Mouse (Mus musculus) liver, postnatal 0 days (tissue): ENCODE results near the gene Hdac6. TPM values are rescaled to one million over a fixed set of nuclear protein-coding genes. Genes with fewer than 3 reads are reported as not detected.
"Not testable (repeated sequence)": the region's sequence is repeated elsewhere in the genome, so short reads cannot be mapped to it uniquely, and the experiment has no call there.

Experiments used
- ATAC-seq: fragments of 200-750 bp; cut with Nextera tagmentation; 2 replicates; pipeline ENCODE4 v1.8.0; 2017; ENCODE audit warnings: mild to moderate bottlenecking, moderate library complexity
- DNase-seq: peaks from one replicate; pipeline ENCODE4 v3.0.0-alpha.2; 2016
- H3K27ac ChIP-seq: fragments of 300-500 bp; sonication (generic); 2 replicates; pipeline ENCODE4 v1.5.1; 2014; ENCODE audit warnings: antibody characterized with exemption, moderate library complexity, mild to moderate bottlenecking, low read depth
- H3K27me3 ChIP-seq: fragments of 300-500 bp; sonication (generic); 2 replicates; pipeline ENCODE4 v1.6.1; 2014; ENCODE audit warnings: low read length, control low read depth, mixed read lengths; ENCODE audit not compliant: insufficient read depth
- H3K36me3 ChIP-seq: fragments of 300-500 bp; sonication (generic); replicated peaks from 2 replicates; pipeline ENCODE4 v1.6.1; 2014; ENCODE audit warnings: mild to moderate bottlenecking, control low read depth, low read length, moderate library complexity, mixed read lengths; ENCODE audit not compliant: insufficient read depth
- H3K4me1 ChIP-seq: fragments of 300-500 bp; sonication (generic); 2 replicates; pipeline ENCODE4 v1.6.1; 2014; ENCODE audit warnings: antibody characterized with exemption, mild to moderate bottlenecking, control low read depth; ENCODE audit not compliant: insufficient read depth
- H3K4me2 ChIP-seq: fragments of 300-500 bp; sonication (generic); 2 replicates; pipeline ENCODE4 v1.6.1; 2014; ENCODE audit warnings: low read depth, mild to moderate bottlenecking, low read length, moderate library complexity, mixed read lengths
- H3K4me3 ChIP-seq: fragments of 300-500 bp; sonication (generic); 2 replicates; pipeline ENCODE4 v1.5.1; 2014; ENCODE audit warnings: low read depth, low read length
- H3K9ac ChIP-seq: fragments of 300-500 bp; sonication (generic); replicated peaks from 2 replicates; pipeline ENCODE4 v1.6.1; 2014; ENCODE audit warnings: mild to moderate bottlenecking, moderate library complexity
- H3K9me3 ChIP-seq: fragments of 300-500 bp; sonication (generic); 2 replicates; pipeline ENCODE4 v1.6.1; 2016; ENCODE audit warnings: mild to moderate bottlenecking, control low read depth, low read length, mixed read lengths
- CTCF ChIP-seq: sonication (generic); IDR thresholded peaks from 2 replicates; pipeline ENCODE4 v1.5.1; 2016; ENCODE audit warnings: antibody characterized with exemption, low read depth
- EP300 ChIP-seq: IDR thresholded peaks from 2 replicates; pipeline ENCODE4 v1.6.1; 2016; ENCODE audit warnings: antibody characterized with exemption, low read depth, mild to moderate bottlenecking
- WGBS: fragments of 180-500 bp; shearing (Covaris S2); extraction: QIAGEN DNeasy Blood & Tissue Kit; methylation state at CpG from one replicate; pipeline ENCODE4 v1.1.7; 2014; ENCODE audit not compliant: insufficient replicate concordance; 5-methylcytosine and 5-hydroxymethylcytosine counted together
- polyA plus RNA-seq: library from polyadenylated mRNA; unstranded; fragments of >200 nt; fragmentation: Nextera tagmentation; extraction: Ambion mirVana; gene quantifications from 2 replicates; pipeline ENCODE4 v1.2.1, GENCODE M21; 2015

The Hdac6 gene
- polyA plus RNA-seq, 1 experiment from 2014 or later, result 11.8 TPM

GRCm38 (mm10) chrX:7910473-7910872, 37.2 kb downstream of the Hdac6 start:
- Histone ChIP-seq H3K9ac (no peak overlapping the region), H3K27me3 (no peaks in the 10 kb centered on the region), H3K36me3 (0 out of 2 replicates have a peak, but pooled peaks cover 3% of the 10 kb centered on the region), H3K9me3 (no peaks in the 10 kb centered on the region), H3K4me1 (no peaks in the 10 kb centered on the region), H3K27ac (no peak overlapping the region), H3K4me3 (no peak overlapping the region), H3K4me2 (no peak overlapping the region)
- DNase-seq (no peak), ATAC-seq (no peak)
- TF ChIP-seq CTCF (no peak; the same call in 1 of the 2 replicates), EP300 (no peak)
- WGBS, result 63% methylated on average over 6 of the region's 6 CpGs

GRCm38 (mm10) chrX:7909242-7909641, 38.4 kb downstream of the Hdac6 start, which contains the start of gene Gm10490:
Gm10490 (plus strand) TSS chrX:7909542.
- not testable (repeated sequence) for H3K9ac ChIP-seq, H3K4me3 ChIP-seq, H3K9me3 ChIP-seq, DNase-seq, H3K27me3 ChIP-seq, H3K4me2 ChIP-seq, H3K27ac ChIP-seq, H3K4me1 ChIP-seq, ATAC-seq, H3K36me3 ChIP-seq
- WGBS, result 73% methylated on average over 4 of the region's 4 CpGs

- Histone ChIP-seq H3K9ac (no peak within 1 kb of the TSS), H3K4me1 (no peaks in the 10 kb centered on the region), H3K9me3 (no peaks in the 10 kb centered on the region), H3K4me3 (no peak within 1 kb of the TSS), H3K27me3 (no peaks in the 10 kb centered on the region), H3K4me2 (no peak within 1 kb of the TSS), H3K36me3 (0 out of 2 replicates have a peak, but pooled peaks cover 3% of the 10 kb centered on the region), H3K27ac (no peak within 1 kb of the TSS)
- ATAC-seq, result no peak
- WGBS, result 84% methylated on average over 5 of the region's 5 CpGs
- no peak for DNase-seq
- no peak for TF ChIP-seq EP300
- TF ChIP-seq CTCF, result no peak
Measured at GRCm38 (mm10) chrX:7907735-7908134, 40.0 kb downstream of the Hdac6 start, which contains the start of gene Gm10491. Gm10491 (minus strand) TSS chrX:7907835.

GRCm38 (mm10) chrX:7904441-7904840, 43.2 kb downstream of the Hdac6 start:
- no peak overlapping the region for H3K4me3 ChIP-seq
- H3K9ac ChIP-seq, result no peak overlapping the region
- 0 out of 2 replicates have a peak, but pooled peaks cover 3% of the 10 kb centered on the region for H3K36me3 ChIP-seq
- no peaks in the 10 kb centered on the region for H3K27me3 ChIP-seq
- no peak overlapping the region for H3K27ac ChIP-seq
- no peaks in the 10 kb centered on the region for H3K9me3 ChIP-seq
- H3K4me2 ChIP-seq, result no peak overlapping the region
- no peaks in the 10 kb centered on the region; the same call in 1 of the 2 replicates for H3K4me1 ChIP-seq
- 86% methylated on average over 5 of the region's 5 CpGs for WGBS
- DNase-seq (no peak), ATAC-seq (no peak)
- TF ChIP-seq CTCF (no peak), EP300 (no peak)

GRCm38 (mm10) chrX:7898880-7899874, 48.5 kb downstream of the Hdac6 start, which contains the start of the genes Pqbp1 and Timm17b:
Pqbp1 (minus strand) TSS chrX:7899269.
Timm17b (plus strand) TSS chrX:7899357.
- H3K27ac ChIP-seq, result peak within 1 kb of the TSS; percentile 87

GRCm38 (mm10) chrX:7898211-7898610, 49.5 kb downstream of the Hdac6 start:
- peak overlapping the region; percentile 74 for H3K4me2 ChIP-seq
- peak overlapping the region; percentile 66 for H3K9ac ChIP-seq
- DNase-seq, result no peak
- H3K9me3 ChIP-seq, result no peaks in the 10 kb centered on the region
- TF ChIP-seq CTCF (no peak), EP300 (no peak)
- peak overlapping the region; percentile 87 for H3K27ac ChIP-seq
- WGBS, result 22% methylated on average over 13 of the region's 13 CpGs
- peak overlapping the region; percentile 69 for H3K4me3 ChIP-seq
- H3K27me3 ChIP-seq, result no peaks in the 10 kb centered on the region
- no peaks in the 10 kb centered on the region; the same call in none of the 2 replicates for H3K36me3 ChIP-seq
- peaks cover 3% of the 10 kb centered on the region for H3K4me1 ChIP-seq
- no peak for ATAC-seq

More at GRCm38 (mm10) chrX:7898880-7899874, 48.5 kb downstream of the Hdac6 start, which contains the start of the genes Pqbp1 and Timm17b:
- TF ChIP-seq EP300, result peak; percentile 55; the same call in 1 of the 2 replicates
- no peak for TF ChIP-seq CTCF
- Histone ChIP-seq H3K4me3 (peak within 1 kb of the TSS; percentile 69), H3K27me3 (no peaks in the 10 kb centered on the region), H3K9ac (peak within 1 kb of the TSS; percentile 66), H3K36me3 (no peaks in the 10 kb centered on the region; the same call in 1 of the 2 replicates), H3K4me2 (peak within 1 kb of the TSS; percentile 74), H3K4me1 (peaks cover 3% of the 10 kb centered on the region), H3K9me3 (no peaks in the 10 kb centered on the region)
- peak; percentile 88 for DNase-seq
- 13% methylated on average over 62 of the region's 62 CpGs for WGBS
- ATAC-seq, result peak; percentile 97
